Mouse (Mus musculus) testis, adult 2 months (tissue): ENCODE data around the gene Pten.

ENCODE experiments used
- CTCF ChIP-seq: fragments of 200-500 bp; IDR thresholded peaks from 2 replicates; pipeline ENCODE4 v1.5.1; 2012; ENCODE audit warnings: low read depth, mild to moderate bottlenecking, inconsistent platforms, low read length, moderate library complexity; ENCODE audit not compliant: control insufficient read depth, insufficient read depth, insufficient replicate concordance
- POLR2A ChIP-seq: fragments of 200-500 bp; IDR thresholded peaks from 2 replicates; pipeline ENCODE4 v1.6.1; 2012; ENCODE audit warnings: low read depth, mild to moderate bottlenecking, inconsistent platforms, low read length, moderate library complexity; ENCODE audit not compliant: control insufficient read depth

- no peak for TF ChIP-seq CTCF
- no peak for TF ChIP-seq POLR2A
Measured at GRCm38 (mm10) chr19:32752357-32752756, 4.9 kb upstream of the Pten start.
